Mouse (Mus musculus): Measurements from ENCODE around the gene Tnfrsf11a. TPM values are rescaled to one million over a fixed set of nuclear protein-coding genes. Genes with fewer than 3 reads are reported as not detected.
"Not testable (repeated sequence)": the region's sequence is repeated elsewhere in the genome, so short reads cannot be mapped to it uniquely, and the experiment has no call there.

Tnfrsf11a gene
- polyA plus RNA-seq, 1 experiment = 0.06 TPM

- H3K79me2 ChIP-seq (ENCODE audit: control insufficient read depth, insufficient read depth) = no peaks in the 10 kb centered on the region
- no peak overlapping the region for H3ac ChIP-seq (ENCODE audit: control insufficient read depth, insufficient read length)
- TF ChIP-seq MAX (IDR thresholded peaks at IDR 0.05; ENCODE audit: low read depth) = no peak
- no peak for TF ChIP-seq POLR2A (IDR thresholded peaks at IDR 0.05; ENCODE audit: insufficient read length, low read depth)
- no peak for TF ChIP-seq USF1 (IDR thresholded peaks at IDR 0.05; ENCODE audit: low read depth)
- no peak for TF ChIP-seq CEBPB (IDR thresholded peaks at IDR 0.05; ENCODE audit: insufficient read depth, poor library complexity, severe bottlenecking)
- TF ChIP-seq TCF12 (IDR thresholded peaks at IDR 0.05; ENCODE audit: insufficient read depth, poor library complexity, severe bottlenecking) = no peak
- TF ChIP-seq POLR2AphosphoS2 (IDR thresholded peaks at IDR 0.05; ENCODE audit: insufficient read length, low read depth) = no peak
- no peak for TF ChIP-seq TCF3 (IDR thresholded peaks at IDR 0.05; ENCODE audit: insufficient read length, low read depth)
- no peak for TF ChIP-seq E2F4 (IDR thresholded peaks at IDR 0.05; ENCODE audit: insufficient read depth)
- no peak for TF ChIP-seq MYOD1 (IDR thresholded peaks at IDR 0.05; ENCODE audit: control insufficient read depth in 1 of 3, insufficient read length in 2 of 3, low read depth in 2 of 3)
- no peak for TF ChIP-seq SRF (IDR thresholded peaks at IDR 0.05; ENCODE audit: control insufficient read depth, insufficient read length, low read depth)
- TF ChIP-seq MYOG (IDR thresholded peaks at IDR 0.05; ENCODE audit: control insufficient read depth in 1 of 3, insufficient read depth in 1 of 3, insufficient read length in 2 of 3, low read depth in 2 of 3) = no peak
- no peak for TF ChIP-seq REST (IDR thresholded peaks at IDR 0.05; ENCODE audit: insufficient read depth, insufficient read length)
- H3K27me3 ChIP-seq (ENCODE audit: control insufficient read depth, insufficient read depth, insufficient read length) = no peaks in the 10 kb centered on the region
- H3K36me3 ChIP-seq (ENCODE audit: control insufficient read depth, insufficient read depth) = peaks cover 37% of the 10 kb centered on the region
- no peak overlapping the region for H3K4me2 ChIP-seq (ENCODE audit: low read depth)
- H3K4me3 ChIP-seq = no peak overlapping the region
Measured at GRCm38 (mm10) chr1:105752944-105753343, 27.6 kb upstream of the Tnfrsf11a start.

DNA sequence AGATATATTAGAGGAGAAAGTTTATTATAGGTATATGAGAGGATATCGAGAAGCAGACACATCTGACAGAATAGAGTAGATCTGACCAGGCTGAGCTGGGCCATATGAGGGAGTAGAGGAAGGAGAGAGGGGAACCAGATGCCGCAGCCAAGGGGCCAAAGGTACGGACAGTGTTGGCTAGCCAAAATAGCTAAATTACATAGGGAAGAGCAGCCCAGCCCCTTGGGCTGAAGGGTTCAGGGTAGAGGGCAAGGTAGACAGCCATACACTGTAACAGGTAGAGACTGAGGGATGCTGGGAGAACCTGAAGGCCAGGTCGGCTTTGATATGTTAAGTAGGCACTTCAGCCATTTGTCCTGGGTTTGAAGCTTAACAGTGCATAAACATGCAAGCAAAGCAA lies 21.7 kb upstream of the Tnfrsf11a start:
- Histone ChIP-seq H3ac (ENCODE audit: control insufficient read depth, insufficient read length) (no peak overlapping the region), H3K4me2 (ENCODE audit: low read depth) (no peak overlapping the region), H3K27me3 (ENCODE audit: control insufficient read depth, insufficient read depth, insufficient read length) (no peaks in the 10 kb centered on the region), H3K79me2 (ENCODE audit: control insufficient read depth, insufficient read depth) (no peaks in the 10 kb centered on the region), H3K4me3 (no peak overlapping the region), H3K36me3 (ENCODE audit: control insufficient read depth, insufficient read depth) (peaks cover 10% of the 10 kb centered on the region)
- no peak for TF ChIP-seq TCF3 (IDR thresholded peaks at IDR 0.05; ENCODE audit: insufficient read length, low read depth)
- no peak for TF ChIP-seq REST (IDR thresholded peaks at IDR 0.05; ENCODE audit: insufficient read depth, insufficient read length)
- no peak for TF ChIP-seq MYOG (IDR thresholded peaks at IDR 0.05; ENCODE audit: control insufficient read depth in 1 of 3, insufficient read depth in 1 of 3, insufficient read length in 2 of 3, low read depth in 2 of 3)
- no peak for TF ChIP-seq TCF12 (IDR thresholded peaks at IDR 0.05; ENCODE audit: insufficient read depth, poor library complexity, severe bottlenecking)
- TF ChIP-seq POLR2A (IDR thresholded peaks at IDR 0.05; ENCODE audit: insufficient read length, low read depth) = no peak
- TF ChIP-seq POLR2AphosphoS2 (IDR thresholded peaks at IDR 0.05; ENCODE audit: insufficient read length, low read depth) = no peak
- no peak for TF ChIP-seq MYOD1 (IDR thresholded peaks at IDR 0.05; ENCODE audit: control insufficient read depth in 1 of 3, insufficient read length in 2 of 3, low read depth in 2 of 3)
- no peak for TF ChIP-seq E2F4 (IDR thresholded peaks at IDR 0.05; ENCODE audit: insufficient read depth)
- TF ChIP-seq USF1 (IDR thresholded peaks at IDR 0.05; ENCODE audit: low read depth) = no peak
- TF ChIP-seq SRF (IDR thresholded peaks at IDR 0.05; ENCODE audit: control insufficient read depth, insufficient read length, low read depth) = no peak
- no peak for TF ChIP-seq MAX (IDR thresholded peaks at IDR 0.05; ENCODE audit: low read depth)
- TF ChIP-seq CEBPB (IDR thresholded peaks at IDR 0.05; ENCODE audit: insufficient read depth, poor library complexity, severe bottlenecking) = no peak

DNA sequence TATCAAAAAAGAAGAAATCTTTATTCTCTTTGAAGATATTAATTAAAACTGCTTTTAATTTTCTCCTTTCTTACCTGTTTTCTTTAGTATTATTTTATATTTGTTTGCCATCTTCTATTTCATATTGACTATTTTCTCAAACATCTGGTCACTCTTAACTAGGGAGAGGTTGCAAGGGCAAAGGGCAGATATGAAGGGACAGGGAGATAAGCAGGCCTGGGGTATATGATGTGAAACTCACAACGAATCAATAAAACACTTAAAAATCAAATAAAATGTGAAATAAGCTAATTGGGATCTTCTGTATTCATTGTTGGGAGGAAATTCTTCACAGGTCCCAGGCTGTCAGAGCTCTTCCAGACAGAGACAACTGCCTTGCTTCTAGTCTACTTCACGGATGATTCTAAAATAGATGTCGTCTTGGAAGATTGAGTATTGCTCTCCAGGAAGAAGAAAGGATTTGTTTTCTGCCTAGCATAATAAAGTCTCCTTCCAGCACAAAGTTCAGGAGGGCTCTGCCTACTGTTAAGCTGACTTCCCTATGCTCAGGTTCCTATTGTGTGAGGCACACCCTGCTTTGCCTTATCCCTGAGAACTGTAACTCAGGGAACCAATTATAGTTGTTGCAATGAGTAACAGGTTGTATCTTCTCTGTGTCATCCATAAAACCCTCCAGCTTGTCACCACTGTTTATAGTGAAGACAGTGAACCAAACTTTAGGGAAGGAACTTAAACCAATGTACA lies 20.9 kb upstream of the Tnfrsf11a start:
- Histone ChIP-seq H3K27me3 (ENCODE audit: control insufficient read depth, insufficient read depth, insufficient read length) (no peaks in the 10 kb centered on the region), H3ac (ENCODE audit: control insufficient read depth, insufficient read length) (no peak overlapping the region), H3K79me2 (ENCODE audit: control insufficient read depth, insufficient read depth) (no peaks in the 10 kb centered on the region), H3K4me3 (no peak overlapping the region), H3K4me2 (ENCODE audit: low read depth) (no peak overlapping the region), H3K36me3 (ENCODE audit: control insufficient read depth, insufficient read depth) (peaks cover 3% of the 10 kb centered on the region)
- TF ChIP-seq MAX (IDR thresholded peaks at IDR 0.05; ENCODE audit: low read depth) (no peak), POLR2A (IDR thresholded peaks at IDR 0.05; ENCODE audit: insufficient read length, low read depth) (no peak), USF1 (IDR thresholded peaks at IDR 0.05; ENCODE audit: low read depth) (no peak), REST (IDR thresholded peaks at IDR 0.05; ENCODE audit: insufficient read depth, insufficient read length) (no peak), MYOD1 (IDR thresholded peaks at IDR 0.05; ENCODE audit: control insufficient read depth in 1 of 3, insufficient read length in 2 of 3, low read depth in 2 of 3) (no peak), TCF12 (IDR thresholded peaks at IDR 0.05; ENCODE audit: insufficient read depth, poor library complexity, severe bottlenecking) (no peak), SRF (IDR thresholded peaks at IDR 0.05; ENCODE audit: control insufficient read depth, insufficient read length, low read depth) (no peak), TCF3 (IDR thresholded peaks at IDR 0.05; ENCODE audit: insufficient read length, low read depth) (no peak), POLR2AphosphoS2 (IDR thresholded peaks at IDR 0.05; ENCODE audit: insufficient read length, low read depth) (no peak), CEBPB (IDR thresholded peaks at IDR 0.05; ENCODE audit: insufficient read depth, poor library complexity, severe bottlenecking) (no peak), MYOG (IDR thresholded peaks at IDR 0.05; ENCODE audit: control insufficient read depth in 1 of 3, insufficient read depth in 1 of 3, insufficient read length in 2 of 3, low read depth in 2 of 3) (no peak), E2F4 (IDR thresholded peaks at IDR 0.05; ENCODE audit: insufficient read depth) (no peak)

GRCm38 (mm10) chr1:105765586-105765985 lies 14.9 kb upstream of the Tnfrsf11a start:
- no peaks in the 10 kb centered on the region for H3K27me3 ChIP-seq (ENCODE audit: control insufficient read depth, insufficient read depth, insufficient read length)
- no peaks in the 10 kb centered on the region for H3K36me3 ChIP-seq (ENCODE audit: control insufficient read depth, insufficient read depth)
- H3ac ChIP-seq (ENCODE audit: control insufficient read depth, insufficient read length) = no peak overlapping the region
- no peak overlapping the region for H3K4me2 ChIP-seq (ENCODE audit: low read depth)
- no peaks in the 10 kb centered on the region for H3K79me2 ChIP-seq (ENCODE audit: control insufficient read depth, insufficient read depth)
- H3K4me3 ChIP-seq = no peak overlapping the region
- TF ChIP-seq REST (IDR thresholded peaks at IDR 0.05; ENCODE audit: insufficient read depth, insufficient read length) = no peak

- not testable (repeated sequence) for H3K4me3 ChIP-seq; H3K79me2 ChIP-seq (ENCODE audit: control insufficient read depth, insufficient read depth); H3K36me3 ChIP-seq (ENCODE audit: control insufficient read depth, insufficient read depth); H3ac ChIP-seq (ENCODE audit: control insufficient read depth, insufficient read length); H3K27me3 ChIP-seq (ENCODE audit: control insufficient read depth, insufficient read depth, insufficient read length); H3K4me2 ChIP-seq (ENCODE audit: low read depth)
Measured at GRCm38 (mm10) chr1:105766099-105766498, 14.4 kb upstream of the Tnfrsf11a start.
